Mouse (Mus musculus) hematopoietic stem cell, adult 5-6 weeks (primary cell): ENCODE measurements at regions not wholly inside any gene's neighbourhood (a gene's known extent, or its start where the extent isn't known, plus 50 kb on each side); places are given as distances from the start of the nearest gene placed in this dataset.

ENCODE experiments used
- ATAC-seq, 2 experiments: fragments of 125-278 bp in 1 of 2; replicated peaks in 1 of 2; 2 replicates each; pipeline ENCODE4 v1.8.0; 2016 to 2017; ENCODE audit warnings: inconsistent platforms in 2 of 2, mild to moderate bottlenecking in 2 of 2, moderate number of reproducible peaks in 2 of 2, low read depth in 1 of 2, moderate TSS enrichment in 1 of 2; ENCODE audit not compliant: low FRiP score in 2 of 2, poor library complexity in 2 of 2, severe bottlenecking in 2 of 2, insufficient read depth in 1 of 2, low TSS enrichment in 1 of 2

DNA sequence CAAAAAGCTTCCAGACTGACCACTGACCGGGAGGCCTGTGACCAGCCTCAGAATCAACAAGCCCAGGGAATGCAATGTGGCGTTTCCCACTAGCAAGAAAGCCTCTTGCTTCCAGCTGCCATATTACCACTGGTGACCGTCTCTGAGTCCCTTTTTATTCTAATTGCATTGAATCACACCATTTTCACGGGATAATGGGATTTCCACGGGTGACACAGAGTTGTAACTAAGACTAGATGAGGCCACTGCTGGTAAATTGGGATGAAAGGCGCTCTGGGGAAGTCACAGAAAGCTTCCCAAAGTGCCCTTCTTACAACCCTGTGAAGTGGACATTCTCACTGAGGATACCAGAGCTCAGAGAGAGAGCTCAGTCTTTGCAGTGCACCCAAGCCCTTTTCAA, 107.4 kb downstream of the Mrm1 start:
- no peak for ATAC-seq

DNA sequence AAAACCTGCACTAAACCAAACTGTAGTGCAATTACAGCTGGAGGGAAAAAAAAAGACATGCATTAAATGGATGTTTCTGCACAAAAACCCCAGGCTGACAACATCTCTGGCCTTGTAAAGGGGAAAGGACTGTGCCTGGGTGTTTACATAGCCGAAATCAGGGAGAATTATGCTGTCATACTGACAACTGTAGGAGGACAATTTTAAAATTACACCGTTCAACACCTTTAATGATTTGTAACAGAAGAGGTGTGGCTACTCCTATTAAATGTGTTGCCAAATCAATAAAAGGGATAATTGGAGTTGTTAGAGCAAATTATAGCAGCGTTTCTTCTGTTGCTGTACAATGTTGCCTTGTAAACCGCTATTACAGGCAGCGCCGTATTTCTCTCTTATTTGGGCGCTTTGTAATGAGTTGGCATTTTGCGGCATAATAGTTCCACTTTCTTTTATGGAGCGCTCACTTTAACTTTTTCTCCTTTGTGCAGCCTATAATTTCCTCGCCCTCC, 111.0 kb downstream of the Mrm1 start:
- no peak for ATAC-seq

DNA sequence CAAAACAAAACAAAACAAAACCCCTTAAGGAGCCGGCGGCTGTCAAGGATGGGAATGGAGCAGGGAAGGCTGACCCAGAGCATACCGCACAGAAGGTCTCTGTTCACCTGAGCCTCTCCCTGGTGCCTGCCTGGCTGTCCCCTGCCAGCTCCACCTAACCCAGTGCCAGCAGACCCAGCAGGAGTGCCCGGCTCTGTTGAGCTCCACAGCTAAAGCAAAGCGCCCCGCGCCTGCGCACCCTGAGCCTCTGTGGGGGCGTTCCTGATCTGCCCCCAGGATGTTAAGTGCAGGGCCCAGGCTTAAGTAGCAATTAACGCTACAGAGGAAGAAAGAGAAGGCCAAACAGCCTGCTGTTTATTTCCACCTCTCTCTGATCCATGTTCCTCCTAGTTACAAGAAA, 111.5 kb downstream of the Mrm1 start:
- ATAC-seq = no peak

DNA sequence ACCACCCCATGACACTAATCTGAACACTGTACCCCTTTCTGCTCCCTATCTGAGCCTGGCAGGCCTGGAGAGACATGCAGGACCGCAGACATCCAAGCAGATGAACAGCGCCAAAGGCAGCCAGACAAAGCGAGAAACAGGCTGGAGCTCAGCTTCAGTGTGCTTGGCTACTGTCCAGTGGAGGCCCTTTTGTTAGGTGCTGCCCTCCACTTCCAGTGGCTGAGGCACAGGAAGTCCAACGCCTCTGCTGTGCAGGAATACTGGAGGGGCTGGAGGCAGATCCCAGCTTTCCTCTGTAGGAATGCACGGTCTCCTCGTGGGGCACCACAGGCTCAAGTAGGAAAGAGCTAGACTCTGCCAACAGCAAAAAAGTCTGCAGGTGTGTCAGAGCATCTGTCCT, 112.6 kb downstream of the Mrm1 start:
- no peak for ATAC-seq

DNA sequence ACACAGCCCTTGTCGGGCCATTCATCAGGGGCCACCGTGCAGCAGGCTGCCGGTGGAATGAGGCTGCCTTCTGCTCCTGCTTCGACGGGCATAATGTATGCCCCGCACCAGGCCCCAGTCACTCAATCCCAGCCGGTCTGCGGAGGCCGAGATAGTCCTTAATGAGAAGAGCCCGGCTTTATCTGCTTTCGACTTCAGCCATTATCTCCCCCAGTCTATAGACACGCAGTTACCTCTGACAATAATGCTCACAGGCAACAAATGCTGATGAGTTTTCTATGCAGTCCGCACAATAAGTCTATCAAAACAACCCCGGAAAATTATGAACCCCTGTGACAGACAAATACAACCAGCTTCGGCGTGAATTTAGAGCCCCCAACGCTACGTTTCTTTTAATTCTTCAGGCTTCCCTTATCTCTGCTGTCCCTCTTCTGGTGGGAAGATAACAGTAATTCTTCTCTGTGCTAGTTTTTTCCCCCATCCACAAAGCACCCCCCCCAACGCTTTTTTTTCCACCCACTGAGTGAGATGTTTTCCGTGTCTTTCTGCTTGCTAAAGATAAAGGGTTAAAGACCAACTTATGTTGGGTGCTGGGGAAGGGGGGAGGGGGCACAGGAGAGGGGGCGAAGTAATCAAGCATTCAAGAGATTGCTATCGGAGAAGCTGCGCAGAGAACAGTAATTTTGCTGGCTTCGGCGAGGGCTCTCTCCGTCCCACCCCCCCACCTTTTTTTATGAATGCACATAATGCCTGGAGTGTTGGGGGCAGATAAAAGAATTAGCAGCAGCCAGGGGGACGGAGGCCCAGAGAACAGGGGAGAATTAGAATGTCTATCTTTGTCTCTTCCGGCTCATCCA, 117.8 kb downstream of the Mrm1 start:
- no peak for ATAC-seq

DNA sequence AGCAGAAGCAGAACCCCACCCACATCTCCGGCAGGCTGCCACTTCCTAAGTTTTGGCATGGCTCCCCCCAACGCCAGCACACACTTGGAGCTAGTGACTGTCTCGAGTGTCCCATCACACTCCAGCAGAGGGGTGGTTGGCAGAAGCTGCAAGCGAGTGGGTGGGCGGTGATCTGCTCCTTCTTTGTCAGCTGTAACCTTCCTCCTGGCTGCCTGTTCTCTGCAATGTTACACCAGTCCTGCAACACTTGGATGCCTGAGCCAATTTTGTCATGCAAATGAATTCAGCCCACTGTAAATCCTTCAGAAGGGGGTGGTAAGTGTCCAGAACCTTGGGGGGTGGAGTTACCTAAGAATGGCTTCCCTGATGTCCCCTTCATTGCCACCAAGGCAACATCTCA, 121.8 kb downstream of the Mrm1 start:
- ATAC-seq = no peak

DNA sequence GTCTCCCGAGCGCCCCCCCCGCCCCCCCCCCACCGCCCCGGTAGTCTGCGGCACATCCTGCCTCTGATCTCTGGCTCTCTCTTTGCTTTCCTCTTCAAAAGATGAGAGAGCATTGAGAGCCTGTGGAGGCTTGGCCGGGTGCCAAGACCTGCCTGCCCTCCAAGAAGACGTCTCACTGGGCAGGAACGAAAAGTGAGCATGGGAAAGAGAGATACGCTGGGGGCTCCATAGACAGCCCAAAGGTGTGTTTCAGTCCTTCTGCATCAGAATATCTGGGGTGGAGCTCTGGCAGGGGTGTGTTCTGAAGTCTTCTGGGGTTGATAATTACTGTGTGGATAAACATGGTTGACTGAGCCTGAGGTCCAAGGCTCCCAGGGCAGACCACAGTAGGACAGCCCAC, 126.7 kb downstream of the Mrm1 start:
- ATAC-seq = no peak

DNA sequence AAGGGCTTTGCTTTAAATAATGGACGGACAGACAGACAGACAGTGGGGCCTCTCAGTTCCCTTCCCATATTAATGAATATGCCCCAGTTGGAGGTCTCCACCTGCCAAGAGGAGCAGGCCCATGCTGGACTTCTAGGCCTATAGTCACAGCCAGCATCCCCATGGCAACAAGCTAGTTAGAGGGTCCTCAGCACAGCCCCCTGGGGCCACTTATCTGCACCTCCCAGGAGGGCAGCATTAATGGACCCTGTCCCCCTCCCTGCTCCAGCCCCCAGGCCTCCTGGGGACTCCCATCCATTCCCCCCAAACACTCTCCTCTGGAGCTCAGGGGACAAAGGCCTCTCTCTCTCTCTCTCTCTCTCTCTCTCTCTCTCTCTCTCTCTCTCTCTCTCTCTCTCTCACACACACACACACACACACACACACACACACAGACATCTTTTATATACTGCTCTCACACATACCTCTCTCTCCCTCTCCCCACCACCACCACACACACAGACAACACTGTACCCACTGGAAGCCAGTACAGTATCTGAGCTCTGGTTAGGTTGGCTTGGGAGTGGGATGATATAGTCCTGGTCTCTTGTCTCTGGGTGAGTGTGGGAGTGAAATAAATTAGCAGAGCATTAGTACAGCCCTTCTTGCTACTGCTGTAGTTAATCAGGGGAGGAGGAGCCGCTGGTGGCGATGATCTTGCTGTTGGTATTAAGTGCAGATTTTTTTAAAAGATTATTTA, 127.7 kb downstream of the Mrm1 start:
- no peak for ATAC-seq

DNA sequence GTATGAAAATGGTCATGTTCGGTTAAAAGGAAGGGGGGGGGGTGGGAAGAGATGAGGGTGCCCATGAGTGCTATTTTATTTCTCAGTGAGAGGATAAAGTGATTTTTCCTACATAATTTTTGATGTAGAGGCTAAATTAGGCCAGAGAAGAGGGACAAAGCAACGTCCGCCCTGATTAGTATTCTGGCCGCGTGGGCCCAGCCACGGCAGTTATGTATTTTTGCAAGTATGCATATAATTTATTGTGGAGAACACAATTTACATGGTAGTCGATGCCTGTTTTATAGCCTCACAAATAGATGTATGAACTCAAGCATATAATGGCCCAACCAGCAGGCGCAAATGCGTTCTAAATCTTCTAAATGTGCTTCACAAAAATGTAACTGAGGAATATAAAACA, 132.8 kb downstream of the Mrm1 start:
- ATAC-seq = no peak

DNA sequence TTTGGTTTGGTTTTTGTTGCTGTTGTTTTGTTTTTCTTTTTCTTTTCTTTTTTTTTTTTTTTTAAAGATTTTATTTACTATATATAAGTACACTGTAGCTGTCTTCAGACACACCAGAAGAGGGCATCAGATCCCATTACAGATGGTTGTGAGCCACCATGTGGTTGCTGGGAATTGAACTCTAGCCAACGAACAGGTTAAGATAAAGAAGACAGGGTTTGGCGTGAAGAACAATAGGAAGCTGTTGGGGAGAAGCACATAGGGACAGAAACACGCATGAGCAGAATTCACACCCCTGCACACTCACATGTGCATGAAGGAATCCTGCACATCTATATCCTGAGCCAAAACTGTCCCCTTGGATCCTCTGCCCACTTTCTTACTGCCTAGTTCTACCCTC, 135.0 kb downstream of the Mrm1 start:
- ATAC-seq = no peak

DNA sequence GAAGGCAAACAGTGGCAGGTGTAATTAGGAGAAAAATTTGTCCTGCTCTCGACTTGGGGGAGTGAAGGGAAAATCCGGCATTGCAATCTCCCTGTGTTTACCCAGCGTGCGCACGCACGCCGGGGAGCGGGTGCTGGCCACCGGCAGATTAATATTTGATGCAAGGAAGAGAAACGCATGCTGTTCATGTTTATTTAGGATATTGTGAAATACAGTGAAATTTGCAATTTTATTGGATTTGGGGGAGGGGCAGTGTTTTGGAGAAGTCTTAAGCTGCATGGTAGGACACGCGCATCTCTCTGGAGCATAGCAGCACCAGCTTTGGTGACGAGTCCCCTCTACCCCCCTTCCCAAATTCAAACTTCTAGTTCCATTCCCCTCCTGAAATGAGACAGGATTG, 136.4 kb downstream of the Mrm1 start:
- no peak for ATAC-seq

DNA sequence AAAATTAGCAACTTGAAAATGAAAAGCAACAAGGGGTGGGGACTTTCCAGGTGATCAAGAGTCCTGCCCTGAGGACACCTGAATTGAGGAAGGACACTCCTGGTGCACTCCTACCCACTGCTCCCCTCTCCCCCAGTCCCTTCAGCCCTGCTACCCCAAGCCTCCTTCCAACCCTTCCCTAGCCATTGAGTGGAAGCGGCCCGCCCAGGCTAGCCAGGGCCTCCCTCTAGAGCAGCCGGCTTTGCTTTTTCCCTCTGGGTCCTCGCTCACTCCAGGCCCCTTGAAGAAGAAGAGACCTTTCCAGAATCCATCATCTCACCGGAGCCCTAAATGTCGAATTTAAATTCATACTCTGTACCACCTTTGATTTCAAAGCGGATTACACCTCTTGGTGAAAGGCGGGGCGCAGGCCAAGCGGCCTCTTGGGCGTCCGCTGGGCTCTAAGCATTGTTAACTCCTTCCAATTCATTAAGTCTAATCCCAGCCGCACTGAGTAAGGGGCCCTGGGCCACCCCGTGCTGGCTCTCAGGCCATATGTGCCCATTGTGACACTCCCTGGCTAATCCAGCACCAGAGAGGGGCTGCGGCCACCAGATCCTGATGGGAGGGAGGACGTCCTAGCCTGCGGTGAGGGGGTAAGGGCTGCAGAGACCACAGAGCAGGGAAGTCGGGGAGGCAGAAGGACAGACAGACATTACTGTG, 142.8 kb downstream of the Mrm1 start:
- no peak for ATAC-seq

DNA sequence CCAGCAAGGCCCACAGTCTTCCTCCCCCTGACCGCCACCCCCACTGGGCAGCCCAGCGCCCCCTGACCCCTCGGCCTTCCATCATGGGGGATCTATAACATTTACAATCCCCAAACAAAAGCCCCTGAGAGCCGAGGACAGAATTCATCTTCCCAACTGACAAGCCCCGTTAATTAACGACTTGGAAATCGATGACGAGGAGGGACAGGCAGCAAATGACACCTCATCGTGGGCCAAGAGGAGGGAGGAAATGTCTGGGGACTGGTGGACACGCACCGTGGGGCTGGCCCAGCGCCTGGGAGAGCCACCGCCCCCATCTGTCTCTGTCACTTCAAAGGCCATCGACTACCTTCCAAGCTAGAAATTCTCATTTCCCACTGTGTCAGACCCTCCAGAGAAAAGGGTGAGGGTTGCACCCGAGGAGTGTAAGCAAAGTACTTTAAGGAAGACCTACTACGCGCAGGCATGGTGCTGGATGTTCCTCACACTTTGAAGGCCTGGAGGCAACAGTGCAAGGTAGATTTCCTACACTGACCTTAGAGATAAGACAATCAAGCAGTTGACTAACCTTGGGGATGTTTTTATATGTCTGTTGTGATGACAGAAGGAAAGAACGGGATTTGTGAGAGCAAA, 146.4 kb downstream of the Mrm1 start:
- ATAC-seq = no peak

DNA sequence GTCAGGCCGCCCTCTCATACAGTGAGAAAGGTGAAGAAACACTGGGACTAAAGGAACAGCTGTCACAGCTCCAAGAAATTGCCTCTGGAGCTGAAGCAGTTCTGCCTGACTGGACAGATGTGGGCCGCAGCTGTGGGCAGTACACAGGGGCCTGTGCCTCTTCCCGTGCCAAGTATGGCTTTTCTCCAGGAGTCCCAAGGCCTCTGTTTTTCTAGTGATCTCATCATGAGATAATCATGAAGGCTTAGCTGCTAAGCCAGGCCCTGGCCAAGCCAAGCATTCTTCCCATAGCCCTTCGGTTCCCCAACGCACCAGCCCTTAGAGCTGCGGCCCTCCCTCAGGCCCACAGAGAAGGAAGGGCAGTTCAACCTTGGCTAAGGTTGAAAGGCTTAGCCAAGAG, 146.2 kb upstream of the Lhx1 start:
- ATAC-seq = no peak

DNA sequence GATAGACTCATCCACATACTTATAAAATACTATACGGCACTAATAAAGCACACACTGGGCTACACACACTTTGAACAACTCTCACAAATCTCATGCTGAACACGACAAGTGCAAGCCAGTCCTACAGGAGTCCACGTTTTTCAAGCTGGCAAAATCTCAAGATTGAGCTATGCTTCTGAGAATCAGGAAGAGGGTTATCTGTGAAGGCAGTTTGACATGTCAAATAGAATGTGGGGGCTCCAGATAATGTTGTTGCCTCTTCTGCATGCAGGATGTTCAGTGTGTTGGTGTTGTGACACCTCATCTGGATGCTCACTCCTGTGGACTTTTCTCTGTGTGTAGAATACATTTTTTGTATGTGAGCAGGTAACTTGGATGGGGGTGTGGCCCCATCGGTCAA, 142.4 kb upstream of the Lhx1 start:
- no peak for ATAC-seq

DNA sequence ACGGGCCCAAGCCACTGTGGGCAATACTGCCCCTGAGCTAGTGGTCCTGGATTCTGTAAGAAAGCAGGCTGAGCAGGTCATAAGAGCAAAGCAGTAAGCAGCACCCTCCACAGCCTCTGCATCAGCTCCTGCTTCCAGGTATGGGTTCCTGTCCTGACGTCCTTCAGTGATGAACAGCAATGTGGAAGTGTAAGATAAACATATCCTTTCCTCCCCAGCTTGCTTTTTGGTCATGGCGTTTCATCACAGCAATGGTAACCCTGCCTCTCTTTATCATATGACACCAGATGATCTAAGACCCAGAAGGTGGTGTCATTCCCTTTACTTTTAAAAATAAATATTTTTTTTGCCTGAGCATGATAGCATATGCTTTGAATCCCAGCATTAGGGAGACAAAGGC, 138.9 kb upstream of the Lhx1 start:
- ATAC-seq = no peak

DNA sequence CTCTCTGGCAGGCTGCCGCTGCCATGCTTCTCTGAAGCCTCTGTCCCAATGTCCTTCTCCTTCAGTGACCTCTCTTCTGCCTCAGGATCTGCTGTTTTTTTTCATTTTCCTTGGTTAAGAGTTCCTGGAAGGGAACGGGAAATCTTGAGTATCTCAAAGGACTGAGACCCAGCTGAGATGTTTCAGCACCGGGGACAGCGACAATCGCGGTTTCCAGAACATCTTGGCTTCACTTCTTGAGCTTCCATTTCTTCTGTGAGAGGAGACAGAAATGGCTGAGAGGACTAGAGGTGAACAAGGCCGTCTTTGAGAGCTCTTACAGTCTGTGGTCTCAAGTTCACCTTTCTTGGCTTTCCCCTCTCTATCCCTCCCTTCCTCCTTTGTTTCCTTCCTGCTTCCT, 136.6 kb upstream of the Lhx1 start:
- ATAC-seq = no peak

DNA sequence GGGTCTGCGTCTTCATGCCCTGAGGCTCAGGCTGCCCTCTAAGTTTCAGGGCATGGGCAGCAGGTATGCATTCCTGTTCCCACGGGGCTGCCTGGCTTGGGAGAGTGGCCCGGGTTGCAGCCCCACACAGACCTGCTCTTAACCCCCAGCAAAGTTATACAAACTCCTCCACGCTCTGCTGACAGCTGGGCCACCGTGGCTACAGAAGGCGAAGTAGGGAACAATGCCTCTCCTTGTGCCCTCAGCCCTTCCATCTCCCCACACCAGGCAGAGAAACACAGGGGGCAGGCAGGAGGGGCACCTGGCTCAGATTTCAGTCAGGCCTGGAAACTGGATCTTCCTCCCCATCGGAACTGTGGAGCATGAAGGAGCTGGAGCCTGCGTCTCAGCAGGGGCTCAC, 135.5 kb upstream of the Lhx1 start:
- ATAC-seq = no peak
